ENCODE assay signal across 8 mouse cellular contexts in the genomic region with DNA sequence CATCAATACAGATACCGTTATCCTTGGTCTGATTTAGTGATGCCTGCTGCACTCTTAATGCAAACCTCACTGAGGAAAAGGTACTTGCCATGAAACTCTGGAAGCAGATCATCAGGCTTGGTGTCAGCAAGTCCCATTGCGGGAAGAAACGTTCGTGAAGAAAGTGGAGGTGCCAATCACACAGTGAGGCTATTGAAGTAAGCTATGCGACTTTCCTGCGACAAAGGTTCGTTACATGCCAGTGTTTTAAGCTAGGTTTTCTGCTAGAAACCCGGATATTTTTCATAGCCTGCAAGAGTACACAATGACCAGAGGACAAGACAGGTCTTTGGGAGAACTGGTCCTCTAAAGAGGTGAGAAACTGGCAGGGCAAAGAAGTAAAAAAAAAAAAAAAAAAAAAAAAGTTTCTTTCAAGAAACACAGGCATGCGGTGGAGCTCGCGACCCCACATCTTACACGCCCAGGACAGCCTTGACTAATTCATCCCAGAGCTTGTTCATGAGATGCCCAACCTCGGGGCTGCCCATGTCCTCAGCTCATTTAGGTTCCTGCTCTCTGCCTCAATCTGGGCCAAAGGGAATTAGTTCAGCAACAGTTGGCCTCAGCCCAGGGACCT. TPM values are rescaled to one million over a fixed set of nuclear protein-coding genes. Genes with fewer than 3 reads are reported as not detected.
DNase-seq lines count a peak whose midpoint lies in the region; ATAC-seq and TF ChIP-seq lines count a peak whose summit lies in the region.

No protein-coding gene starts in this region.

- peak overlapping the region; percentile 89 for H3K9ac ChIP-seq in heart, embryonic 16.5 days (ENCODE audit: low read length)

- intact Hi-C loops in gastrocnemius, postnatal 36 days (cut with DNase I): loop anchor here (5.0 kb wide), 1 partner anchor 36 kb away; no protein-coding TSS in a partner anchor

- H3K4me2 ChIP-seq in heart, embryonic 16.5 days (ENCODE audit: low read depth, low read length): peak overlapping the region; percentile 74

- H3K9me3 ChIP-seq in heart, embryonic 16.5 days (replicated peaks; ENCODE audit: control insufficient read depth, low read length): no peaks in the 10 kb centered on the region

- peak overlapping the region; percentile 71; the same call in 1 of the 2 replicates for H3K27ac ChIP-seq in kidney, adult 2 months (ENCODE audit: insufficient read depth, low read depth, low read length)
- H3K27ac ChIP-seq in bone marrow, adult 2 months (ENCODE audit: control insufficient read depth, insufficient read depth, low read depth, low read length, poor library complexity): no peak overlapping the region
- H3K27ac ChIP-seq in heart, embryonic 16.5 days (ENCODE audit: low read length): peak overlapping the region; percentile 89

- DNase-seq in kidney, adult 2 months: no peak
- no peak for DNase-seq in kidney, adult 9 months
- DNase-seq in gastrocnemius, postnatal 36 days: no peak
- no peak for DNase-seq in adrenal gland, postnatal 14 days
- DNase-seq in adrenal gland, adult 2 months: no peak

- peaks cover 13% of the 10 kb centered on the region for H3K4me1 ChIP-seq in kidney, adult 2 months (ENCODE audit: control insufficient read depth, insufficient read depth, low read length)
- H3K4me1 ChIP-seq in bone marrow, adult 2 months (ENCODE audit: control insufficient read depth, insufficient read depth, low read length): peaks cover 4% of the 10 kb centered on the region
- peaks cover 26% of the 10 kb centered on the region for H3K4me1 ChIP-seq in heart, embryonic 16.5 days (ENCODE audit: control insufficient read depth, insufficient read depth, low read length)

- no peak for TF ChIP-seq CTCF in kidney, adult 2 months (conservative IDR thresholded peaks at IDR 0.05; ENCODE audit: insufficient read depth, insufficient read length, low read depth, low read length)
- no peak for TF ChIP-seq CTCF in bone marrow, adult 2 months (IDR thresholded peaks at IDR 0.05; ENCODE audit: control insufficient read depth, insufficient read depth, low read length)

- H3K36me3 ChIP-seq in kidney, adult 2 months (ENCODE audit: control insufficient read depth, insufficient read depth, low read length): no peaks in the 10 kb centered on the region
- H3K36me3 ChIP-seq in heart, embryonic 16.5 days (ENCODE audit: control insufficient read depth, insufficient read depth): no peaks in the 10 kb centered on the region

- ATAC-seq in heart, embryonic 16.5 days (replicated peaks; ENCODE audit: extremely low read depth, insufficient read depth, low FRiP score): peak; percentile 77
- peak; percentile 46 for ATAC-seq in megakaryocyte, adult 5-6 weeks (ENCODE audit: poor library complexity, severe bottlenecking)

- no peak for TF ChIP-seq POLR2A in kidney, adult 2 months (IDR thresholded peaks at IDR 0.05; ENCODE audit: low read depth, low read length)
- no peak for TF ChIP-seq POLR2A in bone marrow, adult 2 months (IDR thresholded peaks at IDR 0.05; ENCODE audit: borderline replicate concordance, control insufficient read depth, low read depth, low read length)

- H3K4me3 ChIP-seq in kidney, adult 2 months (ENCODE audit: insufficient read depth, low read depth, low read length): peak overlapping the region; percentile 72
- H3K4me3 ChIP-seq in bone marrow, adult 2 months (replicated peaks; ENCODE audit: control insufficient read depth, low read depth, low read length): peak overlapping the region; percentile 77
- peak overlapping the region; percentile 82 for H3K4me3 ChIP-seq in heart, embryonic 16.5 days (ENCODE audit: low read length)

- WGBS in kidney, adult 2 months: 2% methylated on average over 13 of the region's 13 CpGs
- WGBS in bone marrow, adult 2 months: 3% methylated on average over 13 of the region's 13 CpGs
- 6% methylated on average over 13 of the region's 13 CpGs for WGBS in heart, embryonic 16.5 days

- no peaks in the 10 kb centered on the region for H3K27me3 ChIP-seq in kidney, adult 2 months (replicated peaks; ENCODE audit: control insufficient read depth, insufficient read depth, low read length)
- no peaks in the 10 kb centered on the region for H3K27me3 ChIP-seq in heart, embryonic 16.5 days (ENCODE audit: control insufficient read depth, insufficient read depth, low read length)

RNA-seq across cellular contexts. Expression of a gene that starts 0.5 kb away (rescaled TPM):
- polyA plus RNA-seq in kidney, adult 2 months (2012; rRNA removed): 327 and 373 TPM in 2 replicates
- 89.3 and 102 TPM in 2 replicates for polyA plus RNA-seq in bone marrow, adult 2 months (2011; ENCODE audit: insufficient read depth, insufficient read length, low replicate concordance, missing spikeins)
- polyA plus RNA-seq in heart, embryonic 16.5 days (2015; fragmentation: Nextera tagmentation; extraction: Ambion mirVana): 401 and 410 TPM in 2 replicates
- total RNA-seq in megakaryocyte, adult 5-6 weeks (2015): 365 and 368 TPM in 2 replicates
- total RNA-seq in megakaryocyte, adult 5-6 weeks (2017): 240 and 243 TPM in 2 replicates
- total RNA-seq in gastrocnemius, postnatal 36 days (2021): 100 to 1,000 TPM in 1 of 2 experiments, 10 to 100 TPM in 1; 94.2 to 104 TPM
- 357 and 369 TPM in 2 replicates for total RNA-seq in adrenal gland, postnatal 14 days (2021)
- total RNA-seq in adrenal gland, adult 2 months (2021): 100 to 1,000 TPM; 292 to 437 TPM
- 164 and 217 TPM in 2 replicates for polyA plus RNA-seq in adrenal gland, adult 2 months (2012; rRNA removed)

RNA-seq across cellular contexts. Expression of a gene that starts 40.2 kb away (rescaled TPM):
- 212 and 233 TPM in 2 replicates for polyA plus RNA-seq in kidney, adult 2 months (2012; rRNA removed)
- 33.5 and 41.2 TPM in 2 replicates for polyA plus RNA-seq in bone marrow, adult 2 months (2011; ENCODE audit: insufficient read depth, insufficient read length, low replicate concordance, missing spikeins)
- 427 and 460 TPM in 2 replicates for polyA plus RNA-seq in heart, embryonic 16.5 days (2015; fragmentation: Nextera tagmentation; extraction: Ambion mirVana)
- 4.7 TPM in 2 replicates for total RNA-seq in megakaryocyte, adult 5-6 weeks (2015)
- total RNA-seq in megakaryocyte, adult 5-6 weeks (2017): 0.51 and 1.3 TPM in 2 replicates
- 100 to 1,000 TPM; 259 to 263 TPM for total RNA-seq in gastrocnemius, postnatal 36 days (2021)
- total RNA-seq in adrenal gland, postnatal 14 days (2021): 575 and 582 TPM in 2 replicates
- total RNA-seq in adrenal gland, adult 2 months (2021): 100 to 1,000 TPM; 475 to 819 TPM
- polyA plus RNA-seq in adrenal gland, adult 2 months (2012; rRNA removed): 2,934 and 3,400 TPM in 2 replicates

Comparison
In these comparisons a context has a peak if more than half of its experiments do, and no peak if none do; other contexts are left out.
1. RNA of a gene that starts 40.2 kb away (total RNA-seq): 475 to 819 TPM in adrenal gland, adult 2 months, 575 to 582 TPM in adrenal gland, postnatal 14 days and 259 to 263 TPM in gastrocnemius, postnatal 36 days; 0.51 to 4.7 TPM in megakaryocyte, adult 5-6 weeks; every median in the first group is over 10 times any median in the second.
2. Peak in every context shown above with its lines, with median percentiles within 50 percentile points of each other: H3K4me3 ChIP-seq.